Mouse (Mus musculus): ENCODE measurements around the gene Six2. TPM values are rescaled to one million over a fixed set of nuclear protein-coding genes. Genes with fewer than 3 reads are reported as not detected.

The Six2 gene
- polyA plus RNA-seq, 1 experiment = not detected

- TF ChIP-seq GATA1 (IDR thresholded peaks at IDR 0.05; ENCODE audit: low read length) = no peak
Observed at GRCm38 (mm10) chr17:85694499-85694898, 6.4 kb upstream of the Six2 start.

GRCm38 (mm10) chr17:85693101-85693500 is 5.0 kb upstream of the Six2 start:
- TF ChIP-seq GATA1 (IDR thresholded peaks at IDR 0.05; ENCODE audit: low read length) = no peak

GRCm38 (mm10) chr17:85692594-85692993 is 4.5 kb upstream of the Six2 start:
- no peak for TF ChIP-seq GATA1 (IDR thresholded peaks at IDR 0.05; ENCODE audit: low read length)

- no peak for TF ChIP-seq GATA1 (IDR thresholded peaks at IDR 0.05; ENCODE audit: low read length)
Observed at GRCm38 (mm10) chr17:85691701-85692536, 3.8 kb upstream of the Six2 start.

GRCm38 (mm10) chr17:85690969-85691335 is 2.9 kb upstream of the Six2 start:
- TF ChIP-seq GATA1 (IDR thresholded peaks at IDR 0.05; ENCODE audit: low read length) = no peak

- TF ChIP-seq GATA1 (IDR thresholded peaks at IDR 0.05; ENCODE audit: low read length) = no peak
Observed at GRCm38 (mm10) chr17:85690323-85690968, 2.4 kb upstream of the Six2 start.

GRCm38 (mm10) chr17:85689807-85690319 is 1.8 kb upstream of the Six2 start:
- no peak for TF ChIP-seq GATA1 (IDR thresholded peaks at IDR 0.05; ENCODE audit: low read length)

GRCm38 (mm10) chr17:85688911-85689806 is 1.1 kb upstream of the Six2 start:
- no peak for TF ChIP-seq GATA1 (IDR thresholded peaks at IDR 0.05; ENCODE audit: low read length)

GRCm38 (mm10) chr17:85687421-85688235 is 446 bp downstream of the Six2 start:
- no peak for TF ChIP-seq GATA1 (IDR thresholded peaks at IDR 0.05; ENCODE audit: low read length)

- TF ChIP-seq GATA1 (IDR thresholded peaks at IDR 0.05; ENCODE audit: low read length) = no peak
Observed at GRCm38 (mm10) chr17:85686476-85687420, 1.3 kb downstream of the Six2 start.

GRCm38 (mm10) chr17:85685689-85686281 is 2.3 kb downstream of the Six2 start:
- no peak for TF ChIP-seq GATA1 (IDR thresholded peaks at IDR 0.05; ENCODE audit: low read length)

GRCm38 (mm10) chr17:85684841-85685688 is 3.0 kb downstream of the Six2 start:
- no peak for TF ChIP-seq GATA1 (IDR thresholded peaks at IDR 0.05; ENCODE audit: low read length)

- TF ChIP-seq GATA1 (IDR thresholded peaks at IDR 0.05; ENCODE audit: low read length) = no peak
Observed at GRCm38 (mm10) chr17:85683984-85684307, 4.1 kb downstream of the Six2 start.

All from G1E-ER4 (cell line).